Mouse (Mus musculus): ENCODE data around the gene Synj2. TPM values are rescaled to one million over a fixed set of nuclear protein-coding genes. Genes with fewer than 3 reads are reported as not detected.

The Synj2 gene
- polyA plus RNA-seq, 1 experiment from 2014 or later = 3.3 TPM

DNA sequence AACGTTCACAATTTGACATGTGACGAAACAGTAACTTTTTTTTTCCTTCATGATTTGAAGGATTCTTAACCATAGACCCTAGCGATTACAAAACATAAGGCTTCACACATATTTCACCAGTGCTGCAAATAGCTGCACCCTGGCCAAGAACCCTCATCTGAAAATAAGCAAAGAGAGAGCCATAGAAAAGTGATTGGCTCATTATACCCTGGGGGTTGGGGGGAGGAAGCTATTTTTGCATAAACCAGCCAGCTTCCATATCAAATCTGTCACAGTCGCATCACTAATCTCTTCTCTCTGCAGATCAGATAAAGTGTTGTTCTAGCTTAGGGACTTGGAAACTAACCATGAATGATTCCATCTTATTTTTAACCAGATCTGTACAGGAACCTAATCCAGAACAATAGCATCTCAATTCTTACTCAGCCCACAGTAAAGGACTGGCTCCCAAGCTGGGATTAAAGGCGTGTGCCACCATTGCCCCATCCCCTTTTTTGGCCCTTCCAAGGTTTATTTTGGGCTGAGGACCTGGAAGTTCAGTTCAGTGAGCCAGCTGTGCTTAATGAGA is 142.3 kb downstream of the Synj2 start:
- H3K9ac ChIP-seq (ENCODE audit: low read length) = no peak overlapping the region
- 83% methylated on average over 5 of the region's 5 CpGs for WGBS
- no peak overlapping the region for H3K4me2 ChIP-seq (replicated peaks; ENCODE audit: low read depth)
- H3K27me3 ChIP-seq (ENCODE audit: control insufficient read depth, insufficient read depth, low read length) = no peaks in the 10 kb centered on the region
- no peak overlapping the region for H3K4me3 ChIP-seq (ENCODE audit: low read depth, low read length)
- DNase-seq (ENCODE audit: low spot score) (no peak), ATAC-seq (ENCODE audit: low FRiP score, low TSS enrichment) (no peak)
- no peak overlapping the region for H3K27ac ChIP-seq (replicated peaks)
- TF ChIP-seq EP300 (optimal IDR thresholded peaks at IDR 0.05) = no peak
- TF ChIP-seq CTCF (IDR thresholded peaks at IDR 0.05; ENCODE audit: low read depth) = no peak
- no peaks in the 10 kb centered on the region for H3K4me1 ChIP-seq (replicated peaks; ENCODE audit: control insufficient read depth, insufficient read depth)
- H3K9me3 ChIP-seq (ENCODE audit: control insufficient read depth, low read length) = no peaks in the 10 kb centered on the region
- peaks cover 10% of the 10 kb centered on the region; the same call in 1 of the 2 replicates for H3K36me3 ChIP-seq (ENCODE audit: control insufficient read depth, insufficient read depth, low read length)

DNA sequence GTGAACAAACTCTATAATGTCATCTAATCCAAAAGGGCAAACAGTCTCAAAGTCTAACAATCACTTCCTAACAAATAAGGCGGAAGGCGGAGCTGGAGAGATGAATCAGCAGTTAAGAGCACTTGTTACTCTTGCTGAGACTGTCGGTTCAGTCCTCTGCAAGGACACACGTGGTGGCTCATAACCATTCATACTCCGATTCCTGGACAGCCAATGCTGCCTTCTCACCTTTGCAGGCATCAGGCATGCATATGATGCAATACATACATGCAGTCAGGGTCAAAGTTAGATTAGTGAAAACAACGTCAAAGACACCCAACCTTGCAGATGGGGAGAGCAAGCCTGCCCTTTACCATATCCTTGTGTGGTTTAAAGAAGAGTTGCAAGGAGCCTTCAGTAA is 150.5 kb downstream of the Synj2 start:
- Histone ChIP-seq H3K9ac (ENCODE audit: low read length) (no peak overlapping the region), H3K4me3 (ENCODE audit: low read depth, low read length) (no peak overlapping the region), H3K36me3 (ENCODE audit: control insufficient read depth, insufficient read depth, low read length) (no peaks in the 10 kb centered on the region), H3K27me3 (ENCODE audit: control insufficient read depth, insufficient read depth, low read length) (no peaks in the 10 kb centered on the region), H3K4me2 (replicated peaks; ENCODE audit: low read depth) (no peak overlapping the region), H3K4me1 (replicated peaks; ENCODE audit: control insufficient read depth, insufficient read depth) (no peaks in the 10 kb centered on the region), H3K27ac (replicated peaks) (no peak overlapping the region), H3K9me3 (ENCODE audit: control insufficient read depth, low read length) (no peaks in the 10 kb centered on the region)
- DNase-seq (ENCODE audit: low spot score) (no peak), ATAC-seq (ENCODE audit: low FRiP score, low TSS enrichment) (peak; percentile 75)
- WGBS = 76% methylated on average over 6 of the region's 6 CpGs
- TF ChIP-seq CTCF (IDR thresholded peaks at IDR 0.05; ENCODE audit: low read depth) = no peak
- no peak for TF ChIP-seq EP300 (optimal IDR thresholded peaks at IDR 0.05)

Other genes starting within 250 kb of the Synj2 start
- 34.8 and 36.3 TPM in 2 replicates for gene Snx9, start 100.0 kb upstream of the Synj2 start, polyA plus RNA-seq (2015; fragmentation: Nextera tagmentation; extraction: Ambion mirVana)
- gene Serac1, start 138.5 kb downstream of the Synj2 start, polyA plus RNA-seq (2015; fragmentation: Nextera tagmentation; extraction: Ambion mirVana) = 1.4 and 1.5 TPM in 2 replicates
- gene Gtf2h5, start 138.5 kb downstream of the Synj2 start, polyA plus RNA-seq (2015; fragmentation: Nextera tagmentation; extraction: Ambion mirVana) = 128 and 141 TPM in 2 replicates
- gene Tulp4, start 165.2 kb downstream of the Synj2 start, polyA plus RNA-seq (2015; fragmentation: Nextera tagmentation; extraction: Ambion mirVana) = 33.6 and 39.3 TPM in 2 replicates

All from stomach, postnatal 0 days (tissue).